Mouse (Mus musculus): ENCODE data around the gene Arl8a. TPM values are rescaled to one million over a fixed set of nuclear protein-coding genes. Genes with fewer than 3 reads are reported as not detected.

Arl8a gene
- total RNA-seq, 4 experiments from 2014 or later: 57.5 to 77.4 (median 68.5) TPM

DNA sequence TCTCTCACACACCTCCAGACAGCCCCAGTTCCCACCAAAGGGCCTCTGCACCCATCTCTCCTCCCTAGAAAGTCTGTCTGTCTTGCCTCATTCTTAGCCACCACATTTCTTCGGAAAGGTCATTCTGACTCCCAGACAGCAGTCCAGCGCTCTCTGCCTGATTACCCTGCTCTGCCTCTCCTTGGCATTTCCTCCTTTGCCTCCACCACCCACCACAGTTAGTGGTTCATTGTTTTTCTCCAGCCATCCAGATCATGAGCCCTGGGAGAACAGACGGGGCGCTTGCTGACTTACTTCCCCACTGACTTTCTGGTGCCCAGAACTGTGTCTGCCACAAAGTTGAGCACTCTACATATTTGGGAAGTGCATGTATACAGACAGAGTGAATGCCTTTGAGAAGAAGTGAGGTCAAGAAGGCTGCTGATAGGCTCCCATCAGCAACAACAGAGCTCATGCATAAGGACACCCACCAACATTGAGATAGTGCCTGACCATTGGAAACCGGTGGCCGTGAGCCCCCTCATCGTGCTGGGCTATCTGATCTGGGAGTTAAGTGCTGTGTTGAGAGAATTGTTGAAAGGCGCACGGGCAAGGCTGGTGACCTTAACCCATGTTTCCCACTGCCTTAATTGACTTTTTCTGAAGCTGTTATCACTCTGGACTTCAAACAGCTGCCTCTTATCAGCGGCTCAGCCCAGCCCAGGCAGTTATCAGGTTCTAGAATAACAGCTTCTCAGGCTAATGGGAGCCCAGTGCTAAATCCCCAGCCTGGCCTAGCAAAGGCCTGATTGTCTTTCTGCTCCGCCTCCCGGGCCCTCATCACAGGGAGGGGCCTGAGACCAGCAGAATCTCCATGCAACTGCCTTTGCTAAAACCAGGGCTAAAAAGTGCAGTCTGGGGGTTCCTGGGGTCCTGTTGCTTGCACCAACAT, 57.8 kb downstream of the Arl8a start:
- no peak for DNase-seq

DNA sequence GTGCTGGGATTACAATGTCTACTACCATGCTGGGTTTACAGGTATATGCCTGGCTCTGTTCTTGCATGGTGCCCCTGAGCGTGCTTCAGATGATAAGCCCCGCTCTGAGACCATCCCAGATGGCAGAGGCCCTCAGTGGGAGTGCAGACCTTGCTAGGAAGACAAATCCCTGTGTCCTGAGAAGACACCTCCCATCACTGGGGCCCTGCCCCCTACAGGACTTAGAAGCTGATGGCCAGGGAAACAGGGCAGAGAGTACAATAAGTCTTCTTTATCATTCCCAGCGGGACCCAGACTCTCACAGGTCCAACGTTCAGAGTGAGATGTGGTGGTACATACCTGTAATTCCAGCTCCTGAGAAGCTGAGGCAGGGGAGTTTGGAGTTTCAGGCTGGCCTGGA, 58.6 kb downstream of the Arl8a start:
- DNase-seq: no peak

Other genes with a start within 250 kb of the Arl8a start
- 10 to 100 TPM; 10.3 to 23.7 (median 15.7) TPM for gene Ppp1r12b, start 190.9 kb upstream of the Arl8a start, total RNA-seq (2022)
- gene Ube2t, start 184.3 kb upstream of the Arl8a start, total RNA-seq (2022): 1 to 10 TPM in 2 of 4 experiments, under 1 TPM in 2; 0.70 to 1.7 (median 1.1) TPM
- gene Lgr6, start 41.5 kb upstream of the Arl8a start, total RNA-seq (2022): 1 to 10 TPM in 2 of 4 experiments, under 1 TPM in 2; 0.40 to 2.2 (median 1.1) TPM
- 1 to 10 TPM; 1.4 to 1.5 (median 1.4) TPM for gene Ptpn7, start 14.1 kb upstream of the Arl8a start, total RNA-seq (2022)
- gene Gpr37l1, start 20.9 kb downstream of the Arl8a start, total RNA-seq (2022): 1 to 10 TPM in 3 of 4 experiments, under 1 TPM in 1; 0.80 to 1.9 (median 1.3) TPM
- gene Elf3, start 111.7 kb downstream of the Arl8a start, total RNA-seq (2022): under 1 TPM; 0.20 to 0.52 (median 0.43) TPM
- gene Rnpep, start 137.3 kb downstream of the Arl8a start, total RNA-seq (2022): 10 to 100 TPM; 47.2 to 76.7 (median 65.1) TPM
- 100 to 1,000 TPM; 169 to 204 (median 197) TPM for gene Timm17a, start 167.0 kb downstream of the Arl8a start, total RNA-seq (2022)
- 1 to 10 TPM; 1.2 to 1.6 (median 1.5) TPM for gene Lmod1, start 178.0 kb downstream of the Arl8a start, total RNA-seq (2022)
- gene Shisa4, start 228.4 kb downstream of the Arl8a start, total RNA-seq (2022): 10 to 100 TPM in 1 of 4 experiments, 1 to 10 TPM in 3; 5.9 to 16.3 (median 8.5) TPM

All from adrenal gland, adult 8-10 months (tissue).